Mouse (Mus musculus): ENCODE measurements around the gene Polg2. TPM values are rescaled to one million over a fixed set of nuclear protein-coding genes. Genes with fewer than 3 reads are reported as not detected.
"Not testable (repeated sequence)": the region's sequence is repeated elsewhere in the genome, so short reads cannot be mapped to it uniquely, and the experiment has no call there.

Polg2 gene
- polyA plus RNA-seq, 1 experiment from 2014 or later = 10.1 TPM

- 97% methylated on average over 9 of the region's 9 CpGs for WGBS
- H3K27ac ChIP-seq; H3K4me3 ChIP-seq; H3K36me3 ChIP-seq (replicated peaks); H3K9me3 ChIP-seq; DNase-seq (ENCODE audit: extremely low spot score, low spot score); H3K27me3 ChIP-seq (ENCODE audit: poor library complexity, severe bottlenecking): not testable (repeated sequence)
- peaks cover 25% of the 10 kb centered on the region for H3K4me1 ChIP-seq
Observed at GRCm38 (mm10) chr11:106724916-106725235, 54.5 kb downstream of the Polg2 start.

- H3K27ac ChIP-seq = no peak overlapping the region
- no peak for DNase-seq (ENCODE audit: extremely low spot score, low spot score)
- 91% methylated on average over 10 of the region's 10 CpGs for WGBS
- peaks cover 25% of the 10 kb centered on the region for H3K4me1 ChIP-seq
- H3K4me3 ChIP-seq = no peak overlapping the region
- H3K36me3 ChIP-seq (replicated peaks) = no peaks in the 10 kb centered on the region
- no peaks in the 10 kb centered on the region for H3K9me3 ChIP-seq
- no peaks in the 10 kb centered on the region for H3K27me3 ChIP-seq (ENCODE audit: poor library complexity, severe bottlenecking)
Observed at GRCm38 (mm10) chr11:106724176-106724915, 55.0 kb downstream of the Polg2 start.

- no peak for DNase-seq (ENCODE audit: extremely low spot score, low spot score)
- WGBS = 78% methylated on average over 15 of the region's 15 CpGs
- H3K27me3 ChIP-seq (ENCODE audit: poor library complexity, severe bottlenecking) = no peaks in the 10 kb centered on the region
- no peaks in the 10 kb centered on the region for H3K9me3 ChIP-seq
- peaks cover 24% of the 10 kb centered on the region for H3K4me1 ChIP-seq
- H3K36me3 ChIP-seq (replicated peaks) = no peaks in the 10 kb centered on the region
- H3K27ac ChIP-seq = no peak overlapping the region
- H3K4me3 ChIP-seq = no peak overlapping the region
Observed at GRCm38 (mm10) chr11:106723611-106724125, 55.7 kb downstream of the Polg2 start.

GRCm38 (mm10) chr11:106722831-106723361 lies 56.4 kb downstream of the Polg2 start:
- no peak for DNase-seq (ENCODE audit: extremely low spot score, low spot score)
- Histone ChIP-seq H3K4me3 (no peak overlapping the region), H3K36me3 (replicated peaks) (no peaks in the 10 kb centered on the region), H3K9me3 (no peaks in the 10 kb centered on the region), H3K27ac (0 out of 2 replicates have a peak overlapping the region, but pooled peaks have one; percentile 4), H3K27me3 (ENCODE audit: poor library complexity, severe bottlenecking) (no peaks in the 10 kb centered on the region), H3K4me1 (peaks cover 16% of the 10 kb centered on the region)
- WGBS = 33% methylated on average over 7 of the region's 7 CpGs

- Histone ChIP-seq H3K27me3 (ENCODE audit: poor library complexity, severe bottlenecking) (no peaks in the 10 kb centered on the region), H3K27ac (no peak overlapping the region)
- WGBS = 90% methylated on average over 8 of the region's 8 CpGs
Observed at GRCm38 (mm10) chr11:106720379-106720778, 59.0 kb downstream of the Polg2 start.

More at GRCm38 (mm10) chr11:106720379-106720778, 59.0 kb downstream of the Polg2 start:
- Histone ChIP-seq H3K4me3 (no peak overlapping the region), H3K4me1 (peaks cover 11% of the 10 kb centered on the region), H3K36me3 (replicated peaks) (no peaks in the 10 kb centered on the region), H3K9me3 (no peaks in the 10 kb centered on the region)
- no peak for DNase-seq (ENCODE audit: extremely low spot score, low spot score)

Small RNAs within 50 kb of the gene (microRNA-seq; reads per million reads assigned to microRNA genes)
- not detected for gene Gm25994
- gene Mir3064 = 15.3 reads per million, percentile 26 among the genes with 10 or more reads in this experiment

Other genes starting within 250 kb of the Polg2 start
- 6.2 and 6.4 TPM in 2 replicates for gene Tex2, start 166.1 kb downstream of the Polg2 start, polyA plus RNA-seq (2016; fragmentation: Nextera tagmentation; extraction: Ambion mirVana)
- 16.0 and 16.9 TPM in 2 replicates for gene Pecam1, start 28.9 kb downstream of the Polg2 start, polyA plus RNA-seq (2016; fragmentation: Nextera tagmentation; extraction: Ambion mirVana)
- gene Milr1, start 28.3 kb downstream of the Polg2 start, polyA plus RNA-seq (2016; fragmentation: Nextera tagmentation; extraction: Ambion mirVana) = 0.81 and 1.00 TPM in 2 replicates
- gene Ddx5, start 9.6 kb upstream of the Polg2 start, polyA plus RNA-seq (2016; fragmentation: Nextera tagmentation; extraction: Ambion mirVana) = 311 and 330 TPM in 2 replicates
- 18.7 and 20.0 TPM in 2 replicates for gene Cep95, start 9.7 kb upstream of the Polg2 start, polyA plus RNA-seq (2016; fragmentation: Nextera tagmentation; extraction: Ambion mirVana)
- 11.2 and 11.7 TPM in 2 replicates for gene Smurf2, start 141.2 kb upstream of the Polg2 start, polyA plus RNA-seq (2016; fragmentation: Nextera tagmentation; extraction: Ambion mirVana)
- 799 and 813 TPM in 2 replicates for gene Kpna2, start 220.0 kb upstream of the Polg2 start, polyA plus RNA-seq (2016; fragmentation: Nextera tagmentation; extraction: Ambion mirVana)
- 1.4 and 1.7 TPM in 2 replicates for gene 1810010H24Rik, start 246.1 kb upstream of the Polg2 start, polyA plus RNA-seq (2016; fragmentation: Nextera tagmentation; extraction: Ambion mirVana)

Data from forebrain, embryonic 10.5 days (tissue).